Mouse (Mus musculus) heart, embryonic 14.5 days (tissue): ENCODE results near the gene Pola1. TPM values are rescaled to one million over a fixed set of nuclear protein-coding genes. Genes with fewer than 3 reads are reported as not detected.
A peak's percentile ranks its signal among the peaks of the same experiment; 100 is the strongest.

Experiments used
- ATAC-seq: fragments of 200-750 bp; cut with Nextera tagmentation; 2 replicates; pipeline ENCODE4 v1.8.0; 2017; ENCODE audit warnings: low read depth, moderate TSS enrichment; ENCODE audit not compliant: insufficient number of reproducible peaks, insufficient read depth, low FRiP score
- H3K27ac ChIP-seq, 2 experiments: fragments of 200-500 bp in 1 of 2; fragments of 300-500 bp in 1 of 2; sonication (generic) in 1 of 2; replicated peaks in 1 of 2; 2 replicates each; pipeline ENCODE4 v1.5.1; 2012 to 2014; ENCODE audit warnings: low read depth in 2 of 2, low read length in 2 of 2, control low read depth in 1 of 2, mild to moderate bottlenecking in 1 of 2, mixed read lengths in 1 of 2; ENCODE audit not compliant: control insufficient read depth in 1 of 2, insufficient read depth in 1 of 2
- H3K27me3 ChIP-seq: fragments of 300-500 bp; sonication (generic); 2 replicates; pipeline ENCODE4 v1.6.1; 2014; ENCODE audit warnings: mild to moderate bottlenecking, low read length, control low read depth; ENCODE audit not compliant: control insufficient read depth, insufficient read depth
- H3K36me3 ChIP-seq: fragments of 300-500 bp; sonication (generic); 2 replicates; pipeline ENCODE4 v1.6.1; 2014; ENCODE audit warnings: mild to moderate bottlenecking, control low read depth, low read length, mixed read lengths; ENCODE audit not compliant: control insufficient read depth, insufficient read depth
- H3K4me1 ChIP-seq, 2 experiments: fragments of 200-500 bp in 1 of 2; fragments of 300-500 bp in 1 of 2; sonication (generic) in 1 of 2; 2 replicates each; pipeline ENCODE4 v1.6.1; 2012 to 2014; ENCODE audit warnings: low read length in 2 of 2, control low read depth in 1 of 2, mixed read lengths in 1 of 2; ENCODE audit not compliant: control insufficient read depth in 2 of 2, insufficient read depth in 2 of 2
- H3K4me2 ChIP-seq: fragments of 300-500 bp; sonication (generic); 2 replicates; pipeline ENCODE4 v1.6.1; 2014; ENCODE audit warnings: mild to moderate bottlenecking, low read length
- H3K4me3 ChIP-seq, 2 experiments: fragments of 200-500 bp in 1 of 2; fragments of 300-500 bp in 1 of 2; sonication (generic) in 1 of 2; 2 replicates each; pipeline ENCODE4 v1.5.1; 2012 to 2014; ENCODE audit warnings: low read length in 2 of 2, mild to moderate bottlenecking in 2 of 2, control low read depth in 1 of 2, low read depth in 1 of 2, moderate library complexity in 1 of 2; ENCODE audit not compliant: control insufficient read depth in 1 of 2, insufficient read depth in 1 of 2
- H3K9ac ChIP-seq: fragments of 300-500 bp; sonication (generic); 2 replicates; pipeline ENCODE4 v1.6.1; 2014; ENCODE audit warnings: mild to moderate bottlenecking, low read length
- H3K9me3 ChIP-seq: fragments of 300-500 bp; sonication (generic); 2 replicates; pipeline ENCODE4 v1.6.1; 2016; ENCODE audit warnings: low read length, control low read depth; ENCODE audit not compliant: control insufficient read depth
- WGBS: fragments of 180-500 bp; shearing (Covaris S2); extraction: QIAGEN DNeasy Blood & Tissue Kit; methylation state at CpG from one replicate; pipeline ENCODE4 v1.1.7; 2014; 5-methylcytosine and 5-hydroxymethylcytosine counted together
- polyA plus RNA-seq: library from polyadenylated mRNA; unstranded; fragments of >200 nt; fragmentation: Nextera tagmentation; extraction: Ambion mirVana; gene quantifications from 2 replicates; pipeline ENCODE4 v1.2.1, GENCODE M21; 2014

The Pola1 gene
- polyA plus RNA-seq, 1 experiment from 2014 or later, result 9.5 TPM

- ATAC-seq, result no peak
- Histone ChIP-seq H3K9me3 (no peaks in the 10 kb centered on the region), H3K36me3 (no peaks in the 10 kb centered on the region), H3K9ac (no peak overlapping the region), H3K4me3 (no peak overlapping the region), H3K4me2 (no peak overlapping the region), H3K4me1 (no peaks in the 10 kb centered on the region), H3K27me3 (no peaks in the 10 kb centered on the region), H3K27ac (no peak overlapping the region)
- WGBS, result 47% methylated on average over 1 of the region's 1 CpGs
Measured at GRCm38 (mm10) chrX:93321336-93321735, 310.6 kb downstream of the Pola1 start.

DNA sequence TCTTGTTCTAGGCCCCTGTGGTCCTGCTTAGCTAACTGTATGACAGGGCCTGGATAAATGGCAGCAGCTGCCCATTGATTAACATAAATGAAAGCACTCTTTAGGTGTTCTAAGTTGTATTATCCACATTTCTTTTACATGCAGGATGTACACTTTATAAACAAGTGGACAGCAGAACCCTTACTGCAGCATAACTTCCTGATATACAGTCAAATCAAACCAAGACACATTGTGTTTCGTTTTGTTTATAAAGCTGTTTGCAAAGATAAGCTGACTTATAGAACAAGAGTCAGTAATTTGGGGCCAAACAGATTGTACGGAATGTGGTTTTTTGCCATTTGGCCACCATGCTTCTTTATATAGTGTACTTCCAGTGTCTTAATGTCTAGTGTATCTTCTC is 312.0 kb downstream of the Pola1 start:
- Histone ChIP-seq H3K27me3 (no peaks in the 10 kb centered on the region), H3K4me3 (no peak overlapping the region), H3K27ac (no peak overlapping the region), H3K9ac (no peak overlapping the region), H3K36me3 (no peaks in the 10 kb centered on the region), H3K9me3 (no peaks in the 10 kb centered on the region), H3K4me2 (no peak overlapping the region), H3K4me1 (no peaks in the 10 kb centered on the region)
- no peak for ATAC-seq
- WGBS, result 73% methylated on average over 2 of the region's 2 CpGs

DNA sequence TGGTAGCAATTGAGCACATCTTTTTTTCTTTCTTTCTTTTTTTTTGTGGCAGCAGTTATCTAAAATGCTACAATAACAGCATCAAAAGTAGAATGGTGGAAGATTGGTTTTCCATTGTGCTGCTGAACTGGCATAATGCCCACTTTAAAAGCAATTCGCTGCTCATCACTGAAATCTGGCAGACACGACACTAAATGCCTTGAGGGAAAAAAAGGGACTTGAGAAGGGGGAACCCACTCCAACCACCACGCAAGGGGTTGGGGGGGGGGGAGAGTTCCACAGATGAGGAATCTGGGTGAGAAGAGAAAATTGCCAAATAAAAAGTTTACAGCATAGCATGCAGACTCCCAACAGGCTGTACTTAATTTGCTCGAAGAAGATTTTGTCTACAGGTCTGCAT is 314.4 kb downstream of the Pola1 start:
- no peak overlapping the region for H3K9ac ChIP-seq
- no peaks in the 10 kb centered on the region for H3K27me3 ChIP-seq
- H3K4me2 ChIP-seq, result no peak overlapping the region
- no peaks in the 10 kb centered on the region for H3K9me3 ChIP-seq
- no peaks in the 10 kb centered on the region for H3K4me1 ChIP-seq
- WGBS, result 73% methylated on average over 4 of the region's 4 CpGs
- H3K36me3 ChIP-seq, result no peaks in the 10 kb centered on the region
- no peak for ATAC-seq
- no peak overlapping the region for H3K4me3 ChIP-seq
- no peak overlapping the region for H3K27ac ChIP-seq

DNA sequence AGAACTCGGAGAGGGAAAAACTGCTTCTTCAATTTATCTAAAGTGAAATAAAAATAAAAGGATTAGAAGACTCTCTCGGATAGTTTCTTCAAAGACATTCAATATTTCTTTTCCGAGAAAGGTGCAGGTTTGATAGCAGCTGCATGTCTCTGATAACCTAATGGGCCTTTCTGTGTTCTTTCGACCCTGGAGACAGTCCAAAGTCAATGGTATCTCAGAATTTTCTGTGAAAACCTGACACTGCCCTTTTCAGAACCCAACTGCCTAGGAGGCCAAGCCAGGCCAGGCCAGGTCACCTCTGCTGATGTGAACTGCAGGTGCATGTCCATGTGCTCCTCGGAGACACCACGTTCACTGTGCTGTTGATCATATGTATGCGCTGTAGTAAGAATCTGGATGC is 326.2 kb downstream of the Pola1 start:
- Histone ChIP-seq H3K27ac (no peak overlapping the region), H3K4me2 (no peak overlapping the region), H3K36me3 (no peaks in the 10 kb centered on the region), H3K9me3 (no peaks in the 10 kb centered on the region), H3K4me3 (no peak overlapping the region), H3K9ac (no peak overlapping the region), H3K27me3 (peaks cover 34% of the 10 kb centered on the region), H3K4me1 (no peaks in the 10 kb centered on the region)
- no peak for ATAC-seq
- 82% methylated on average over 7 of the region's 7 CpGs for WGBS

DNA sequence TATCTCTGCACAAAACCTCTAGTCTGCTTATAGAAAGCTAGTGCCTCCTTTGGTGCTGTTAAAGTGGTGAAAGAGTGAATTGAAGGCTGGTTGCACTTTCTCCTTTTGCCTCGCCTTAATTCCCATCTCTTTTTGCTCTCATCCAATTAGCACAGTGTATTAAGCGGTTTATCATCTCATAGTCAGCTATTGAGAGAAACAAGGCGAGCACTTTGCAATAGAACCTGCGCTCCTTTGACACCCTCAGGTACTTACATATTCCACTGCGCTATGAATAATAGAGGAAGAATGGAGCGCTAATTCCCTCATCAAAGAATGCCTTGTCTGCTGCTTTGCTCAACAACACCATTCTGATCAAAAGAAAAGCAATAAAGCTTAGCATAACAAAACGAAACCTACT is 330.2 kb downstream of the Pola1 start:
- H3K9me3 ChIP-seq, result no peaks in the 10 kb centered on the region
- H3K4me2 ChIP-seq, result no peak overlapping the region
- H3K9ac ChIP-seq, result no peak overlapping the region
- H3K36me3 ChIP-seq, result no peaks in the 10 kb centered on the region
- H3K4me1 ChIP-seq, result no peaks in the 10 kb centered on the region
- WGBS, result 10% methylated on average over 7 of the region's 7 CpGs
- H3K4me3 ChIP-seq, result no peak overlapping the region
- no peak for ATAC-seq
- peaks cover 72% of the 10 kb centered on the region for H3K27me3 ChIP-seq
- H3K27ac ChIP-seq, result no peak overlapping the region

GRCm38 (mm10) chrX:93300183-93300815 is 331.7 kb downstream of the Pola1 start:
- peaks cover 85% of the 10 kb centered on the region for H3K27me3 ChIP-seq
- ATAC-seq, result no peak
- no peaks in the 10 kb centered on the region for H3K36me3 ChIP-seq
- no peak overlapping the region for H3K4me2 ChIP-seq
- H3K4me3 ChIP-seq, result no peak overlapping the region
- H3K9me3 ChIP-seq, result no peaks in the 10 kb centered on the region
- no peak overlapping the region for H3K27ac ChIP-seq
- H3K4me1 ChIP-seq, result no peaks in the 10 kb centered on the region
- 25% methylated on average over 10 of the region's 10 CpGs for WGBS
- H3K9ac ChIP-seq, result no peak overlapping the region

DNA sequence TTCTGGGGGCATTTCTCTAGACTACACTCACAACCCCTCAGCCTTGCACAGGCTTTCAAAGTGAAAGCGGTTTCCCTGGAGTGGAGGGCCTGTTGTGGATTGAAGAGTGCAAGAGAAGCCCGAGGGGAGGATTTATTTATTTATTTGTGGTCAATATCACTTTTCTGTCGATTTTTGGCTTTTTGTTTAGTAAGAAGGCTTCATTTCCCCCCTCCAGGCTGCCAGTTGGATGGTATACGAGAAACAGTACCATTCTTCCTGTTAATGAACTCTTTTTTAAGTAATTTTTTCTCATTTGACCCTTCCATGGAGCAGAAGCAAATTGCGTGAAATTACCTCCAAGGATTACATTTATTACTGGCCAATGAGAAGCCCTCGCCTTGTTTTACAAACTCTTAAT is 332.2 kb downstream of the Pola1 start:
- 25% methylated on average over 6 of the region's 6 CpGs for WGBS
- H3K27ac ChIP-seq, result no peak overlapping the region
- ATAC-seq, result no peak
- H3K36me3 ChIP-seq, result no peaks in the 10 kb centered on the region
- no peak overlapping the region for H3K9ac ChIP-seq
- H3K27me3 ChIP-seq, result peaks cover 90% of the 10 kb centered on the region
- no peaks in the 10 kb centered on the region for H3K9me3 ChIP-seq
- peak overlapping the region; percentile 62 for H3K4me2 ChIP-seq
- no peaks in the 10 kb centered on the region for H3K4me1 ChIP-seq
- H3K4me3 ChIP-seq, result peak overlapping the region in 1 of 2 experiments; percentile 32; a peak in 2 of 4 replicates

DNA sequence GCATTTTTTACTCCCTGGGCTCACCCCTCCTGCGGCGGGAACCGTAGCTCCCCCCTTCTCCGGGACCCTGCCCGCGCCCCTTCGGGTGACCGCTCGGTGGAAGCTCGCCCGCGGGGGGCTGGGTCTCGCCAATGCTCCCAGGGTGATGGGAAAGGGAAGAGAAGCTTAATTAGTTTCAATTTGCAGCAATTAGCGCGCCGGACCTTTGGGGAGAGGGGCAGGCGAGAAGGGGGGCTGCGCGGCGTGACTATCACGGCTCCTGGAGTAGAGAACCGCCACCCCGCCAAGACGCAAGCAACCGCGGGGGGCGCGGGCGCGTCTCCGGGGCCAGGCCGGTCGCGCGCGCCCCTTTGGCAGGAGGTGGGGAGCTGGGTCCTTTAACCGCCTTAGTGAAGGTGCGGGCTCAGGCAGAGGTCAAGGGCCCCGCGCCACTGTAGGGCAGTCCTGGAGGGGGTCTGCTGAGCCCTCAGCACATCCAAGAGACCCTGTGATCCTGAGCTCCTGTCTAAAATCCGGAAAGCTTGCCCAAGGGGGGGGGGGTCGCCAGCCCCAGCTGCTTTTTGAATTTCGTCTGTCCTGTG is 332.8 kb downstream of the Pola1 start:
- Histone ChIP-seq H3K27me3 (peaks cover 92% of the 10 kb centered on the region), H3K4me1 (no peaks in the 10 kb centered on the region), H3K9ac (no peak overlapping the region), H3K36me3 (no peaks in the 10 kb centered on the region), H3K9me3 (no peaks in the 10 kb centered on the region), H3K27ac (no peak overlapping the region), H3K4me2 (peak overlapping the region; percentile 62), H3K4me3 (peak overlapping the region; percentile 32 to 35)
- 16% methylated on average over 24 of the region's 43 CpGs for WGBS
- no peak for ATAC-seq
